Mouse (Mus musculus) frontal cortex, postnatal 25 days (tissue): ENCODE data around the gene Secisbp2.

ENCODE experiments used
- DNase-seq, 2 experiments: peaks; one replicate each; pipeline ENCODE4 v3.0.0; 2022; ENCODE audit warnings: low spot score in 2 of 2

The Secisbp2 gene

GRCm38 (mm10) chr13:51685290-51685966 lies 33.9 kb downstream of the Secisbp2 start:
- no peak for DNase-seq

- no peak for DNase-seq
Observed at GRCm38 (mm10) chr13:51686966-51687365, 35.5 kb downstream of the Secisbp2 start.

- no peak for DNase-seq
Observed at GRCm38 (mm10) chr13:51688688-51689087, 37.2 kb downstream of the Secisbp2 start.

GRCm38 (mm10) chr13:51696481-51696880 lies 45.0 kb downstream of the Secisbp2 start:
- no peak for DNase-seq

- DNase-seq: no peak
Observed at GRCm38 (mm10) chr13:51697455-51697854, 46.0 kb downstream of the Secisbp2 start.

- no peak for DNase-seq
Observed at GRCm38 (mm10) chr13:51697897-51698296, 46.4 kb downstream of the Secisbp2 start.

GRCm38 (mm10) chr13:51698318-51698717 lies 46.8 kb downstream of the Secisbp2 start:
- DNase-seq: no peak

GRCm38 (mm10) chr13:51703893-51704292 lies 52.4 kb downstream of the Secisbp2 start:
- no peak for DNase-seq

GRCm38 (mm10) chr13:51705882-51706854 lies 54.7 kb downstream of the Secisbp2 start:
- no peak for DNase-seq

- no peak for DNase-seq
Observed at GRCm38 (mm10) chr13:51710738-51711137, 59.2 kb downstream of the Secisbp2 start.

GRCm38 (mm10) chr13:51712022-51712421 lies 60.5 kb downstream of the Secisbp2 start:
- DNase-seq: no peak

GRCm38 (mm10) chr13:51716350-51717263 lies 65.1 kb downstream of the Secisbp2 start:
- no peak for DNase-seq

- DNase-seq: no peak
Observed at GRCm38 (mm10) chr13:51719256-51719655, 67.8 kb downstream of the Secisbp2 start.

GRCm38 (mm10) chr13:51720556-51720955 lies 69.1 kb downstream of the Secisbp2 start:
- DNase-seq: no peak

GRCm38 (mm10) chr13:51723114-51723513 lies 71.6 kb downstream of the Secisbp2 start:
- DNase-seq: no peak

GRCm38 (mm10) chr13:51724566-51724965 lies 73.1 kb downstream of the Secisbp2 start:
- DNase-seq: no peak

GRCm38 (mm10) chr13:51725446-51725845 lies 73.9 kb downstream of the Secisbp2 start:
- DNase-seq: no peak

- DNase-seq: no peak
Observed at GRCm38 (mm10) chr13:51725926-51726574, 74.6 kb downstream of the Secisbp2 start.

GRCm38 (mm10) chr13:51727364-51727763 lies 75.9 kb downstream of the Secisbp2 start:
- no peak for DNase-seq

GRCm38 (mm10) chr13:51729887-51730361 lies 78.4 kb downstream of the Secisbp2 start:
- DNase-seq: no peak

GRCm38 (mm10) chr13:51731474-51731873 lies 80.0 kb downstream of the Secisbp2 start:
- DNase-seq: no peak
